Mouse (Mus musculus) heart, postnatal 36 days (tissue): Measurements from ENCODE around the gene Sertad2. TPM values are rescaled to one million over a fixed set of nuclear protein-coding genes. Genes with fewer than 3 reads are reported as not detected.

ENCODE experiments used
- DNase-seq, 2 experiments: peaks; one replicate each; pipeline ENCODE4 v3.0.0; 2021 to 2022
- intact Hi-C: fragments of 180-260 bp; cut with DNase I; formaldehyde crosslinking; loops from one replicate; pipeline ENCODE4 v1.15.1; 2025
- total RNA-seq, 2 experiments: library from RNA; stranded (reverse); gene quantifications; 2 replicates each; pipeline ENCODE4 v1.2.3; 2021

Gene Sertad2
- total RNA-seq, 2 experiments from 2014 or later: 17.1 to 22.1 TPM

GRCm38 (mm10) chr11:20586180-20586579, 43.1 kb downstream of the Sertad2 start:
- no peak for DNase-seq
- intact Hi-C loops: no loop called here

DNA sequence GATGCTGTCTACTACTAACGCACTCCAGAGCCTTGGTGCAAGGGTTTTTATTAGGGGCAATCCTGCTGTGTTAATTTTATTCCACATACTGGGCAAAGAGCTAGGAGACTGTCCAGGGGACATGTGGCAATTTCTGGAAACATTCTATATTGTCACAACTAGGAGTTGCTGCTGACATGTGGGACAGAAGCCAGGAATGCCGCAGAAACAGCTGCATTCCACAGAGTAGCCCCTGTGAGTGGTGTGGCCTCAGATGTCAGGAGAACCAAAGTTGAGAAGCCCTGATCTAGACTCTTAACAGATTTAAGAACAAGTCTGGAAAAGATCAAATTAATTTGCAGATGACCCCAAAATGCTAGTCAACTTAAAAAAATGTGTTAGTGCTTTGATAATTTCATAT, 46.3 kb downstream of the Sertad2 start:
- intact Hi-C loops: no loop called here

GRCm38 (mm10) chr11:20592010-20592409, 49.0 kb downstream of the Sertad2 start:
- DNase-seq: peak in 1 of 2 experiments; percentile 16

More for the DNA sequence above, 46.3 kb downstream of the Sertad2 start:
- no peak for DNase-seq

DNA sequence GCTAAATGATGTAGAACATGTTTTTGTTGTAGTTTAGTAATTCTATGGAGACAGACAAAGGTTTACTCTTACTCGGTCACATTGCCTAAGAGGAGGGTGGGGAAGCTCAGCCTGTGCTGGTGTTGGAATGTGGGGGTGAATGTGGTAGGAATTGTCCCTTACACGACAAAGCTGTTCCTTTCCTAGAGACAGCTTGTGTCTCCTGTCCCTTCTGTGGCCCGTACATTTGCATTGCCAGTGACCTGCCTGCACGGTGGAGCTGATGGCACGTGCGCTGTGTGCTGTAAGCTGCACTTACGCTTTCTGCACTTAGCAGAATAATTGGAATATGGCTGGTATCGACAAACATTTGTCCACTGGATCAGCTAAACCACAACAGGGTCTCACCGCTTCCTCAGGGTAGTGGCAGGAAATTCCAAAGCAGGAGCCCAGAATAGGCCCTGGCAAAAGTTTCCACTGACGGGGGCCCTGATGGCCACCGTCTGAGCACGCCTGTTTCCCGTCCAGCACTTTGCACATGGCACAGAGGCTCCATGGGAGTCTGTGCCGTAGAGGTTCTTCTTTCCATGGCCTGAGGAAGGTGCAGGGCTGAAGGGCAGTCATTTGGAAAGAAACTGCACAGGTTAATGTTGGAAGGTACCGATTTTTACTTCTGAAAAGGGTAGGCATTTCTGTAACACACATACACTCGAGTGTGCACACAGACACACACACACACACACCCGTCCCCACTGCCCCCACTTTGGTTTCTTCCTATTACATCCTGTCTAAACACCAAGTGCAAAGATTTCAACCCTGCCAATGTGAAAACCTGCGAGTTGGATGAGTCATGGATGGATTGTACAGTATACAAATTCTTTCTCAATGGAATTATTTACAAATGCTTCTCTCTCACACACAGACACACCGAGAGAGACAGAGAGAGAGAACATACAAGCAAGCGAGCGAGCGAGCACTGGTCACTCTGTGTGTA, 51.5 kb downstream of the Sertad2 start:
- peak; percentile 26 to 36 for DNase-seq
- intact Hi-C loops: loop anchor here (5.0 kb wide), 1 partner anchor 38 kb away; no protein-coding TSS in a partner anchor

More at GRCm38 (mm10) chr11:20592010-20592409, 49.0 kb downstream of the Sertad2 start:
- intact Hi-C loops: loop anchor here (5.0 kb wide), 1 partner anchor 40 kb away; no protein-coding TSS in a partner anchor

DNA sequence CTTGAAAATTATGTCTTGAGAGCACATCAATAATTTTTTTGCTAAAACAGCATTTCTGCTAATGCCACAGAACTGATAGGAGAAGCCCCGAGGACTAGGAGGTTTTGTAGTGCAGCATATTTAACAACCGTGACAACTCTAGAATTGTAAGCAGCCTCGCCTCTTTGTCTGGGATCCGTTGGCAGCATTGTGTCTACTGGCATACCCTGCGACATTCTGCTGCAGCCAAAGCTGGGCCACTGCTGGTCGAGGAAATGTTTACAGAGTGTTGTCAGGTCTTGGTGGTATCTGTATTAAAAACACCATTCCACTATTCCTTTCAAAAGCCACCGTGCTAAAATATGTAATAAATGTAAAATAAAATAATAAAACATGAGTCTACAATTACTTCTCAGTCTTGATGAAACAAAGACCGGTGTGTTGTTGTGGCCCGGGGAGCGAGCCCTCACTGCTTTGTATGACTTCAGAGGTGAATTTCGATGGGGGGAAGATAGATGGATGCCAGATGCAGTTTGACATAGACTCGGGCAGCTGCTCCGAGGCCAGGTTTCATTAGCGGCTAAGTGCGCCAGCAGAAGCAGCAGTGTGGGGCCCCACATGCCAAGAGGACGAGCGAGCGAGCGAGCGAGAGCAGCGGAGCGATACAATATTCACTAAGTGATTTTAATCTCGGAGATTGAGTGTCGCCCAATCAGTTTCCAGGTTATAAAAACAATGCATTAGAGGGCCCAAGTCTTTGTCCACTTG, 60.2 kb downstream of the Sertad2 start:
- no peak for DNase-seq
- intact Hi-C loops: no loop called here

DNA sequence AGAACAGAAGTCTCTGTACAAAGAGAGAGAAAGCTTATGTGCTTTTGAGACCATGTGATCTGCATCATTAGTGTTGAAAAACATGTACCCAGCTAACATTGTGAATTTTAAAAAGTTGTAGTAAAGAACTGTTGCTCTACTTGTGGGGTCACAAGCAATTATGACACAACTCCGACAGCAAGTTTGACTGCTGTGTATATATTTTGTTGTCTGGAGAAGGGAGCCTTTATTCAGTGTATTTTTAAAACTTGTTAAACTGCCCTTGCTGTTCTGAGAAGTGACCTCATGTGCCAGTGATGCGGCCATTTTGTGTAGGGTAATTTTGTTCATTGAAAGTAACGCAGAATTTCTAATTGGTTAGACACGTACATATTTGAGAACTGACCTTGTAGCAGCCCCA, 61.1 kb downstream of the Sertad2 start:
- DNase-seq: no peak
- intact Hi-C loops: no loop called here

GRCm38 (mm10) chr11:20605613-20606012, 62.6 kb downstream of the Sertad2 start:
- DNase-seq: no peak
- intact Hi-C loops: no loop called here

- no peak for DNase-seq
- intact Hi-C loops: no loop called here
These were observed 65.4 kb downstream of the Sertad2 start for GRCm38 (mm10) chr11:20608442-20608841.

DNA sequence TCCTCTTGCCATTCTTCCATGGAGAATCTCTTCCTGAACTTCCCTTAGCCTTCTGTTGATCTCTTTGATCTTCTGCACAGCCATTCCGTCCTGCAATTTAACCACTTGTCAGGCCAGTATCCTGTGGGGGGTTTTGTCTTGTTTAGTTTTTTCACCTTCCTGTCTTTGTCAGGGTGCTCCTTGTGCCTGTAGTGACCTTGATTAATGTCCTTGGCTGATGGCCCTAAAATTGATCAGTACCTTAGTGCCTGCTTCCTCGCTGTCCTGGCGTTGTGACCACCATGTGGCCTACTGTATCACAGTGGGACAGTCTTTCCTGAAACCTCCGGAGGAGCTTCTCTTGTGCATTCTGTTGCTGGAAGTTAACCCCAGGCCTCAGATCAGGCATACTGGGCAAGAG, 70.2 kb downstream of the Sertad2 start:
- DNase-seq: no peak
- intact Hi-C loops: no loop called here

- intact Hi-C loops: no loop called here
- DNase-seq: no peak
These were observed 73.0 kb downstream of the Sertad2 start for GRCm38 (mm10) chr11:20616103-20616502.

GRCm38 (mm10) chr11:20627146-20627545, 84.1 kb downstream of the Sertad2 start:
- DNase-seq: no peak
- intact Hi-C loops: no loop called here

DNA sequence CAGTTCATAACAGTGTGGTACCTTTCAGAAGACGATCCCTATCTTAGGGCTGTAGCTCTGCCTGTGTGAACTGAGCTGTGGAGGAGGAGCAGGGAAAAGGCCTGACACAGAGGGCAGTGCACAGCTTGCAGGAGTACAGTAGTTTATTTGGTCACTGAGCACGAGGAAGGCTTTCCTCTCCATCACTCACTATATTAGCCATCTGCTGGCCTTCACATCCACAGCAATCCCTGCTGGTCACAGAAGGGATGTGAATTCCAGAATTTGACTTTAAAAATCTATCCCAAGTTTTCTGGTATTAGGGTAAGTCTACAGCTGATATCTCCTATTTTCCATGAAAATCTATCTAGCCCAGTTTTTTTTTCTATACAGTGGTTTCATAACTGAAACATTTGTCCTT, 85.2 kb downstream of the Sertad2 start:
- DNase-seq: no peak
- intact Hi-C loops: no loop called here

- no peak for DNase-seq
- intact Hi-C loops: loop anchor here (5.0 to 10.0 kb wide), 3 partner anchors 37 to 515 kb away; partner anchors contain the start of genes Actr2 and Cep68
These were observed 86.6 kb downstream of the Sertad2 start for GRCm38 (mm10) chr11:20629700-20630099.

GRCm38 (mm10) chr11:20631026-20631940, 88.2 kb downstream of the Sertad2 start:
- intact Hi-C loops: loop anchor here (1.0 to 10.0 kb wide), 4 partner anchors 39 to 516 kb away; partner anchors contain the start of genes Actr2, Cep68 and Sertad2
- peak; percentile 96 to 97 for DNase-seq

DNA sequence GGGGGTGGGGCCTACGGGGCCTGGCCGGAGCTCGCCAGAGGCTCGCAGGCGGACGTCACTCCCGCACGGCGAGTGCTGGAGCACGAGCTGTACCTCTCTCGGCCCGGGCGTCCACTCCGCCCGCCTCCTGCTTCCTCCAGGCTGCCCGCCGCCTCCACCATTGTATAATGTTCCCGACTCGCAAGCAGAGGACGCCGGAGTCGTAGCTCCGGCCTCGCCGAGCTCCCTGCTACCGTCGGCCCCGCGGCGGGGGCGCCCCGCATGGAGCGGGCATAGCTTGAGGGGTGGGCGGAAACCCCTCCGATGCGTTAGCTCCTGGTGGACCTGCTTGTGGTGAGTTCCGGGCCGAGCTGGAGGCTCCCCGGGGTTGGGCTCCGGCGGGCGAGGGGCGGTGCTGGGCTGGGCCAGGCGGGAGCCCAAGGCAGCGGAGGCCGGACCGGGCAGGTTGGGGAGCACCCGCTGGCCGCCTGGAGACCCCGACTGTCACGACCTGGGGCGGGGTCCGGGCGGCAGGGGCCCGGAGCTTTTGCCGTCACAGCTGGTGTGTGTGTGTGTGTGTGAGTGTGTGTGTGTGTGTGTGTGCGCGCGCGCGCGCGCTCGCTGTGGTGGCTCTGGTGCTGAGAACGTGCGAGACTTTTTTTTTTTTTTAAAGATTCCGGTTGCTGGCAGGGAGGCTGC, 89.0 kb downstream of the Sertad2 start:
- DNase-seq: peak; percentile 75 to 92
- intact Hi-C loops: loop anchor here (1.0 to 10.0 kb wide), 4 partner anchors 40 to 517 kb away; partner anchors contain the start of genes Actr2, Cep68 and Sertad2

DNA sequence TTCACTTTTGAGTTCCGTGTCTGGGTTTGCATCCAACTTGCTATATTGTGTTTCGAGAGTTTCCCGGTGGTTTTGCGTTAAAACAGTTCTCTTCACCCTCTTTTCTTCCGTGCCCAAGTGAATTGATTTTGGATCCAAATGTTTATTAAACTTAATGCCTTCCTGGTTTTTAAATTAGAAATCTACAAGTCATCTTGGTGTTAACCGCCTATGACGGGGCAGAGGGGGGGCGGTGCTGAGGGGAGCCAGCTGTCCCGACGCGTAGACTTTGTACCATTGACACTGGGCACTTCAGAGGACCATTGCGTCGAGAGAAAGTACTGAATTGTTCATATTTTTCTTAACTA, 89.5 kb downstream of the Sertad2 start:
- intact Hi-C loops: loop anchor here (5.0 to 10.0 kb wide), 3 partner anchors 40 to 518 kb away; partner anchors contain the start of genes Actr2 and Cep68
- peak; percentile 55 to 62 for DNase-seq

DNA sequence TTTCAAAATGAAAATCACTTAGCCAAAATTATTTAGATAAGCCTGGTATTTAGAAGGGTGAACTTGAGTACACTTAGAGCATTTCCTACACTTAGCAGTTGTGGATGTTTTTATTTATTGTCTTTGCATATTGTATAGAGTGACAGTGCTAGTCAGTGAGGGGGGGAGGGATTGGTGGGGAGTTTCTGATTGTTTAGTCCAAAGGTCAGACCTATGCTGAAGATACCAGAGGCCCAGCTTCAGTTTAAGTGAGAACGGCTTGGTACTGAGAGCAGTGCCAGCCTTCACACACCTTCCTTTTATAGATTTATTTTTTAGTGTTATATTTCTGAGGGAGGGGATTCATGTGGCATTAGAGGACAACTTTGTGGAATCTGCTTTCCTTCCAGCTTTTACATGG, 91.5 kb downstream of the Sertad2 start:
- intact Hi-C loops: loop anchor here (5.0 to 10.0 kb wide), 3 partner anchors 42 to 520 kb away; partner anchors contain the start of genes Actr2 and Cep68
- no peak for DNase-seq

DNA sequence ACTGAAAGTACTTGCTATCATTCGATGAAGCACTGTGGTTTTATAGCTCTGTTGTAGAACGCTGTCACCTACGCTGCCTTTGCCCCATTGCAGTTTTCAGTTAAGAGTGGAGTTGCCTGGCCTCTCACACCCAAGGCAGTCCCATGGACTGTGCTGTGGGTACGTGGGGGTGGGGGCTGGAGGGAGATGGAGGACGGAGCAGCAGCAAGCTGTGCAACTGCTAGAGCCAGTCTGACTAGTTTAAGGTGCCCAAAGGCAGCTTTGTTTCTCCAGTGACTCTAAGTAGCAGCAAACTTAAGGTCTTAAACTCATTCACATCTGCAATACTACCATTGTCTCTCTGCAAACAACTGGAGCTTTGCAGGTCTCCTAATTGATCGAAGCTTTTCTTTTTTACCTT, 92.6 kb downstream of the Sertad2 start:
- intact Hi-C loops: loop anchor here (5.0 to 10.0 kb wide), 3 partner anchors 107 to 521 kb away; partner anchors contain the start of genes Actr2, Aftph and Cep68
- no peak for DNase-seq

DNA sequence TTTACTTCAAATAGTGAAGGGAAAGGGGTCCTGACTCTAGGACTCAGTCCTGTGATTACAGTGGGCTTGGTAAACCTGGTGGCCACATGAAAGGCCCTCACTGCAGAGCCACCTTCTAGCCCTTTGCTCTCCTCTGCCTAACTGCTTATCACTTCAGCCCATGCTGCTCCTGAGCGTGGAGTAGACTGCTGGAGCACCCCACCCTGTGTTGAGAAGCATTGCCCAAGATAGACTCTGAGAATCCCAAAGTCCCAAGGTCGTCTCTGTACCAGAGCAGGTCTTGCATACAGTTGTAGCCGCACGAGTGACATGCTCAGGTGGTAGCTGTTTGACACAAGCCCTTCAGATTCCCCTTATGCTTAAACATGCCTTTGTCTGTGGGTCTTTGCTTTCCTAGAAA, 93.1 kb downstream of the Sertad2 start:
- intact Hi-C loops: loop anchor here (5.0 to 10.0 kb wide), 3 partner anchors 106 to 521 kb away; partner anchors contain the start of genes Actr2, Aftph and Cep68
- DNase-seq: no peak
